Mouse (Mus musculus): Measurements from ENCODE around the gene Hadha. TPM values are rescaled to one million over a fixed set of nuclear protein-coding genes. Genes with fewer than 3 reads are reported as not detected.

Gene Hadha
- polyA plus RNA-seq, 1 experiment from 2014 or later, result 163 TPM

DNA sequence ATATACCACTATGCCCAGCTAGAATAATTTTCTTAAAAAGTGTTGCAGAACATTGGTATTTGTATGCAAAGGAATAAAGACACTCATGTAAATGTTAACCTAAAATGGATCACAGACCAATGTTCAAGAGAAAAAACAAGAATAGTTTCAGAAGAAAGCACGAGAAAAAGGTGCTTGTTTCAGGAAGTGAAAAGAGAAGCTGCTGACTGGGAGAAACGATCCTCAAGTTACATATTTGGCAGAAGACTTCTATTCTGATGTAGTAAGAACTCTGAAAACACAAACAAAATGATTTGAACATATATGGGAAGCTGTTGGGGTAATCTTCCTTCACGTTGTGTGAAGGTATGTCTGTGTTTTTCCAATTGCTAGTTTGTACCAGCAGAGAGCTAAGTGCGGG is 16.8 kb downstream of the Hadha start:
- H3K27ac ChIP-seq (ENCODE audit: low read length), result no peak overlapping the region
- H3K27me3 ChIP-seq (ENCODE audit: control insufficient read depth, insufficient read depth, low read depth, low read length), result no peaks in the 10 kb centered on the region
- no peaks in the 10 kb centered on the region for H3K4me1 ChIP-seq (replicated peaks; ENCODE audit: control insufficient read depth, insufficient read depth, low read length)
- WGBS, result 89% methylated on average over 4 of the region's 4 CpGs
- H3K4me3 ChIP-seq (ENCODE audit: low read length), result no peak overlapping the region
- H3K9me3 ChIP-seq (ENCODE audit: control insufficient read depth, low read length), result no peaks in the 10 kb centered on the region
- H3K4me2 ChIP-seq (ENCODE audit: low read depth, low read length), result no peak overlapping the region
- peaks cover 41% of the 10 kb centered on the region for H3K36me3 ChIP-seq (ENCODE audit: control insufficient read depth, insufficient read depth, low read length)
- ATAC-seq (ENCODE audit: low read depth), result no peak
- H3K9ac ChIP-seq (ENCODE audit: low read length), result no peak overlapping the region

GRCm38 (mm10) chr5:30137271-30137670 is 17.7 kb downstream of the Hadha start:
- no peak for ATAC-seq (ENCODE audit: low read depth)

DNA sequence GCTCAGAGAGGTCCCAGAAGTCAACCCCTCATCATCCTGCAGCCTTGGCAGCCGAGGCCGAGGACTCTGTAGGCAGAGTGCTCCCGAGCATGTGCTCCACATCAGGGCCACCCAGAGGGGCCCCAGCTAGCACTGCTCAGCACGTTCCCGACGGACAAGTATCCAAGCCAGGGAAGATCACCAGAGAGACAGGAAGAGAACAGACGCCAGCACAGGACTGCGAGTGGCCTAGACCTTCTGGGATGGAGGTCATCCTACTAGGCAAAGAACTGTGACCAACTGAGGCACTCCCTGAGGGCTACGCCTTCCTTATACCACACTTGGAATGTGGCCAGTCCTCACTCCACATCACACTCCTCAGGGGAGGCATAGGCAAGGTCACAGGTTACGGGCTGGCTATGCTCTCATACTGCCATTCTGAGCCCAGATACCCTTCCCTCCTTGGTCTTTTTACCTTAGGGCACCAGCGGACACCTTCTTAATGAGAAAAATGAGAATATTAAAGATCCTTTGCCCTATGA is 19.2 kb downstream of the Hadha start:
- peaks cover 39% of the 10 kb centered on the region for H3K36me3 ChIP-seq (ENCODE audit: control insufficient read depth, insufficient read depth, low read length)

More at GRCm38 (mm10) chr5:30137271-30137670, 17.7 kb downstream of the Hadha start:
- H3K9ac ChIP-seq (ENCODE audit: low read length), result no peak overlapping the region
- no peaks in the 10 kb centered on the region for H3K27me3 ChIP-seq (ENCODE audit: control insufficient read depth, insufficient read depth, low read depth, low read length)
- H3K4me1 ChIP-seq (replicated peaks; ENCODE audit: control insufficient read depth, insufficient read depth, low read length), result no peaks in the 10 kb centered on the region
- no peaks in the 10 kb centered on the region for H3K9me3 ChIP-seq (ENCODE audit: control insufficient read depth, low read length)
- H3K4me2 ChIP-seq (ENCODE audit: low read depth, low read length), result no peak overlapping the region
- H3K27ac ChIP-seq (ENCODE audit: low read length), result no peak overlapping the region
- 89% methylated on average over 9 of the region's 9 CpGs for WGBS
- peaks cover 37% of the 10 kb centered on the region for H3K36me3 ChIP-seq (ENCODE audit: control insufficient read depth, insufficient read depth, low read length)
- H3K4me3 ChIP-seq (ENCODE audit: low read length), result no peak overlapping the region

DNA sequence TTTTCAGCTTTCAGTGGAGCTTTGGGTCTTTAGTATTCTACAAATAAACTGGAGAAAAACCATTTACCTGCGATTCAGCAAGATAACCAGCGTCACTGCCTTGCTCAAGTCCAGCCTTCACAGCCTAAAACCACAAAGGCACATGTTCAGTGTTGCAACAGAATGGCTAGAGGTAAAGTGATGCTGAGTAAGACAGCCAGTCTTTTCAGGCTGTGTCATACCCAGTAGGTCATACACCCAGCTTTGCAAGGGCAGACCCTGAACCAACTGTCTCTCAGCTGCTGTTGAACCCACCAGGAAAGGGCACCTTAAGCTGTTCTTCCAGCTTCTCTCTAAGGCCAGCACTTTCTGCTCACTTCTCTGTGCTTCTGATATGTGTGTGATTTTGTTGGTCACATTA is 22.8 kb downstream of the Hadha start:
- H3K36me3 ChIP-seq (ENCODE audit: control insufficient read depth, insufficient read depth, low read length), result peaks cover 37% of the 10 kb centered on the region
- no peak overlapping the region for H3K4me3 ChIP-seq (ENCODE audit: low read length)
- no peaks in the 10 kb centered on the region for H3K27me3 ChIP-seq (ENCODE audit: control insufficient read depth, insufficient read depth, low read depth, low read length)
- H3K4me1 ChIP-seq (replicated peaks; ENCODE audit: control insufficient read depth, insufficient read depth, low read length), result no peaks in the 10 kb centered on the region
- ATAC-seq (ENCODE audit: low read depth), result no peak
- WGBS, result 98% methylated on average over 2 of the region's 2 CpGs
- H3K9me3 ChIP-seq (ENCODE audit: control insufficient read depth, low read length), result no peaks in the 10 kb centered on the region
- no peak overlapping the region for H3K4me2 ChIP-seq (ENCODE audit: low read depth, low read length)
- H3K27ac ChIP-seq (ENCODE audit: low read length), result no peak overlapping the region
- H3K9ac ChIP-seq (ENCODE audit: low read length), result no peak overlapping the region

More for the DNA sequence above, 19.2 kb downstream of the Hadha start:
- Histone ChIP-seq H3K4me1 (replicated peaks; ENCODE audit: control insufficient read depth, insufficient read depth, low read length) (no peaks in the 10 kb centered on the region), H3K27ac (ENCODE audit: low read length) (no peak overlapping the region), H3K9me3 (ENCODE audit: control insufficient read depth, low read length) (no peaks in the 10 kb centered on the region), H3K9ac (ENCODE audit: low read length) (no peak overlapping the region), H3K4me3 (ENCODE audit: low read length) (no peak overlapping the region), H3K4me2 (ENCODE audit: low read depth, low read length) (no peak overlapping the region), H3K27me3 (ENCODE audit: control insufficient read depth, insufficient read depth, low read depth, low read length) (no peaks in the 10 kb centered on the region)
- ATAC-seq (ENCODE audit: low read depth), result no peak
- WGBS, result 85% methylated on average over 11 of the region's 11 CpGs

DNA sequence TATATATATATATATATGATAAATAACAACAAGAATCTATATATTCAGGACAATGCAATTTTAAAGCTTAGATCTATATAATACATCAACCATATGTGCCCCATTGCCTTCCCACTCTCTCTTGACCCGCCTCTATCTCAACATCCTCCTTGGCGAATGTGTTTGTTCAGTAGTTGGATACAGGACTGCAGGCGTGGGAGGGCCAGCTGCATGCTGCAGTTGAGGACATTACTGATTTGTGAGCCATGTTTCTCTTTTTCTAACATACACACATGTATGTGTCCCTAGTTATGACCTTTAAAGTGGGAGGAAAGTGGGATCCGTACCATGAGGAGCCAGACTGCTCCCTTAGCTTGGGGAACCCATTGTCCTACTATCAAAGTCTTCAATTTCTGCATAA is 23.7 kb downstream of the Hadha start:
- Histone ChIP-seq H3K9me3 (ENCODE audit: control insufficient read depth, low read length) (no peaks in the 10 kb centered on the region), H3K27me3 (ENCODE audit: control insufficient read depth, insufficient read depth, low read depth, low read length) (no peaks in the 10 kb centered on the region), H3K27ac (ENCODE audit: low read length) (no peak overlapping the region), H3K36me3 (ENCODE audit: control insufficient read depth, insufficient read depth, low read length) (peaks cover 43% of the 10 kb centered on the region), H3K4me2 (ENCODE audit: low read depth, low read length) (no peak overlapping the region), H3K4me3 (ENCODE audit: low read length) (no peak overlapping the region), H3K9ac (ENCODE audit: low read length) (no peak overlapping the region), H3K4me1 (replicated peaks; ENCODE audit: control insufficient read depth, insufficient read depth, low read length) (no peaks in the 10 kb centered on the region)
- no peak for ATAC-seq (ENCODE audit: low read depth)
- WGBS, result 86% methylated on average over 4 of the region's 4 CpGs

DNA sequence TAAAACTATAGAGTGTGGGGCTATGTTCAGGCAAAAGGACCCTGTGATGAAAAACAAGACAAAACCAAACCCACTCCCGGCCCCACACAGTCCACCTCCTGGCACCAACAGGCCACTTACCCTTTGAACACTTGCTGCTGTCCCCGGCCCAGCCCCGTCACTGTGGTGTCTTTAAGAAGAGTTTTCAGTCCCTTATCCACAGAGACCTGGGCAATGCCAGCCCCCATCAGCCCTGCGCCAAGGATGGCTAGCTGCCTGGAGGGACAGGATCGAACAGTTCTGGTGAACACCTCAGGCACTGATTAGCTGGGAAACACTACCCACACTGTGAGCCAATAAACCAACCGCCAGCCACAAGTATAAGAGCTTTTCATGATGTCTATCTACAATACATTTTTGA is 26.3 kb downstream of the Hadha start:
- Histone ChIP-seq H3K27ac (ENCODE audit: low read length) (no peak overlapping the region), H3K36me3 (ENCODE audit: control insufficient read depth, insufficient read depth, low read length) (peaks cover 50% of the 10 kb centered on the region), H3K9me3 (ENCODE audit: control insufficient read depth, low read length) (no peaks in the 10 kb centered on the region), H3K4me2 (ENCODE audit: low read depth, low read length) (no peak overlapping the region), H3K9ac (ENCODE audit: low read length) (no peak overlapping the region), H3K27me3 (ENCODE audit: control insufficient read depth, insufficient read depth, low read depth, low read length) (no peaks in the 10 kb centered on the region), H3K4me3 (ENCODE audit: low read length) (no peak overlapping the region), H3K4me1 (replicated peaks; ENCODE audit: control insufficient read depth, insufficient read depth, low read length) (no peaks in the 10 kb centered on the region)
- ATAC-seq (ENCODE audit: low read depth), result no peak
- WGBS, result 97% methylated on average over 6 of the region's 6 CpGs

DNA sequence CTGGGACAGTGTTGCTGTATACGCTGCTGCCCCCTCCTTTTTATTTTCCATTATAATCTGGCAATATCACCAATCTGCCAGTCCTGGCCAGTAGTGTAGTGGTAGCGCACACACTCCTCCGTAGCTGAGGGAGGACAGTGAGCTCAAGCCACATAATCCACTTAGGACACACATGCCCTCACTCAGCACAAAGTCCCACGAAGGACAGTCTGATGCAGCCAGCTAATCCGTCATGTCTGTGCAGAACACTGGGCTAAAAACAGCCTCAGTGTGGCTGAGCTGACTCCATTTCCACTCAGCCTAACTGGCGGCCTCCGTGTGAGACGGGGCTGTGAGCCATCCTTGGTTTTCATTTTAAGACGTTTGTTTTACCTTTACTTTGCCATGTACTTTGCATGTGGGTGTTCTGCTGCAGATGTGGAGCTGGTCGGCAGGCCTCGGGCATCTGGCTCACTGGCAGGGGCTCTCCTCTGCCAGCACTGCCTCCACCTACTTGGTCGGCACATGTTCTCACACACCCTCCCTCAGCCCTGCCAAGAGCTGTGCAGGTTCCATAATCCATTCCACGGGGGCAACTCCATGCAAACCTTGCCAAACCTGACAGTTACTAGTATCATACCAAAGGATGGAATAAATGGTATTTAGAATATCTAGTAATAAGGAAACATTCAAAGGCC is 26.9 kb downstream of the Hadha start:
- Histone ChIP-seq H3K9ac (ENCODE audit: low read length) (no peak overlapping the region), H3K4me1 (replicated peaks; ENCODE audit: control insufficient read depth, insufficient read depth, low read length) (no peaks in the 10 kb centered on the region), H3K36me3 (ENCODE audit: control insufficient read depth, insufficient read depth, low read length) (peaks cover 55% of the 10 kb centered on the region), H3K4me3 (ENCODE audit: low read length) (no peak overlapping the region), H3K27me3 (ENCODE audit: control insufficient read depth, insufficient read depth, low read depth, low read length) (no peaks in the 10 kb centered on the region), H3K27ac (ENCODE audit: low read length) (no peak overlapping the region), H3K4me2 (ENCODE audit: low read depth, low read length) (no peak overlapping the region), H3K9me3 (ENCODE audit: control insufficient read depth, low read length) (no peaks in the 10 kb centered on the region)
- WGBS, result 90% methylated on average over 13 of the region's 13 CpGs
- no peak for ATAC-seq (ENCODE audit: low read depth)

- WGBS, result 80% methylated on average over 7 of the region's 7 CpGs
- H3K9me3 ChIP-seq (ENCODE audit: control insufficient read depth, low read length), result no peaks in the 10 kb centered on the region
- H3K4me1 ChIP-seq (replicated peaks; ENCODE audit: control insufficient read depth, insufficient read depth, low read length), result no peaks in the 10 kb centered on the region
- no peak overlapping the region for H3K4me3 ChIP-seq (ENCODE audit: low read length)
- no peak overlapping the region for H3K9ac ChIP-seq (ENCODE audit: low read length)
- no peak overlapping the region for H3K27ac ChIP-seq (ENCODE audit: low read length)
- H3K36me3 ChIP-seq (ENCODE audit: control insufficient read depth, insufficient read depth, low read length), result peaks cover 54% of the 10 kb centered on the region
- no peaks in the 10 kb centered on the region for H3K27me3 ChIP-seq (ENCODE audit: control insufficient read depth, insufficient read depth, low read depth, low read length)
- no peak for ATAC-seq (ENCODE audit: low read depth)
- H3K4me2 ChIP-seq (ENCODE audit: low read depth, low read length), result no peak overlapping the region
Measured at GRCm38 (mm10) chr5:30126756-30127155, 28.2 kb downstream of the Hadha start.

- Histone ChIP-seq H3K27ac (ENCODE audit: low read length) (no peak overlapping the region), H3K27me3 (ENCODE audit: control insufficient read depth, insufficient read depth, low read depth, low read length) (no peaks in the 10 kb centered on the region), H3K4me1 (replicated peaks; ENCODE audit: control insufficient read depth, insufficient read depth, low read length) (no peaks in the 10 kb centered on the region), H3K4me2 (ENCODE audit: low read depth, low read length) (no peak overlapping the region), H3K4me3 (ENCODE audit: low read length) (no peak overlapping the region), H3K36me3 (ENCODE audit: control insufficient read depth, insufficient read depth, low read length) (peaks cover 55% of the 10 kb centered on the region), H3K9ac (ENCODE audit: low read length) (no peak overlapping the region), H3K9me3 (ENCODE audit: control insufficient read depth, low read length) (no peaks in the 10 kb centered on the region)
- ATAC-seq (ENCODE audit: low read depth), result no peak
- WGBS, result 34% methylated on average over 5 of the region's 5 CpGs
Measured at GRCm38 (mm10) chr5:30125587-30125986, 29.4 kb downstream of the Hadha start.
